Mouse (Mus musculus) G1E-ER4 (cell line): Measurements from ENCODE around the gene Ccdc9b. TPM values are rescaled to one million over a fixed set of nuclear protein-coding genes. Genes with fewer than 3 reads are reported as not detected.

Experiments used
- GATA1 ChIP-seq: IDR thresholded peaks from one replicate; pipeline ENCODE4 v1.8.0; 2012; ENCODE audit warnings: low read length, inconsistent platforms
- polyA plus RNA-seq: library from polyadenylated mRNA; stranded (reverse); fragments of >175 nt; gene quantifications from 2 replicates; pipeline ENCODE4 v1.2.3, GENCODE M21; 2012

Gene Ccdc9b
- polyA plus RNA-seq, 1 experiment, result 0.03 TPM

DNA sequence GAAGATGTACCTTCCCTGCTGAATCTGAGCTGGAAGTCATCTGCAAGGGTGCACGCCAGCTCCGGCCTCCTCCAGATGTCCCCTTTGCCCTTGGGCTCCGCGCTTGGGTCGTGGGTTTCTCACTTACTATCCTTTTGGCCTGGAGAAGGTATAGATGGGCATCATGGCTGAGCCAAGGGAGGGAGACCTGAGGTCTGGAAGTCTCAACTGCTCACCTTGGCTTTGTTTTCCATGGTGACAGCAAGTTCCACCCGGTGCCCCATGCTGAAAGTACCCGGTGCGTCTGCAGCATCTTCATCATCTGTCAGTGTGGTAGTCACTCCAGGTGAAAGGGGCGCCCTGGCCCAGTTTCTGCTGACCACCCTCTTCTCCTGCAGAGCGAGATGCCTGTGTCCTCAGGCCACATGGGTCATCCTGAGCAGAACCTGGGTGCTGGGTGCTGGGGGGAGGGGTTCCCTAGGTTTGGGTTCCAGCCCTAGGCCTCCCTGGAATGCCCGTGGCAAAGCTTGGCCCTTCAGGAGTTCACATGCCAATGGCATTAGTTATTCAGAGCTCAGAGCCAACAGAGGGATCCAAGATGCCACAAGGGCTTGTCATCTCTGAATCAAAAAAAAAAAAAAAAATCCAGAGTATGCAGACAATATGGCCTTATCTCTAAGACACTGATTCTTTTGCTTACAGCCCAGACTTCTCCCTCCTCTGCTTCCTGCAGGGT lies 2.0 kb downstream of the Ccdc9b start:
- TF ChIP-seq GATA1, result no peak

DNA sequence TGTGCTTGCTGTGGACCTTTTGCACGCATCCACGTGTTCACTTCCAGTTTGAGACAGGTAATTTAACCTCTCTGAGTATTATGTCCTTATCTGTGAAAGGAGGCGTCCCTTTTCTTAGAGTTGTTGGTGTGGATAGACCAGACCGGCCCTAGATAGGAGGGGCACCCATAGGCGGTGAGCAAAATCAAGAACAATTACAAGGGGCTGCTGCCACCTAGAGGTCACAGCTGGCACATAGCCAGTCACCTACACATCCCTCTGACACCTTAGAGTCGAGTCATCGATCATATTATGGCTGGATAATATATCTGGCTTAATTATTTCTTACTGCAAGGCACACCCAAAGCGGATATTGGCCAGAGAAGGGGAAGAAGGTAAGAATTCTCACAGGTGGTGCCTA lies 2.6 kb downstream of the Ccdc9b start:
- TF ChIP-seq GATA1, result no peak

DNA sequence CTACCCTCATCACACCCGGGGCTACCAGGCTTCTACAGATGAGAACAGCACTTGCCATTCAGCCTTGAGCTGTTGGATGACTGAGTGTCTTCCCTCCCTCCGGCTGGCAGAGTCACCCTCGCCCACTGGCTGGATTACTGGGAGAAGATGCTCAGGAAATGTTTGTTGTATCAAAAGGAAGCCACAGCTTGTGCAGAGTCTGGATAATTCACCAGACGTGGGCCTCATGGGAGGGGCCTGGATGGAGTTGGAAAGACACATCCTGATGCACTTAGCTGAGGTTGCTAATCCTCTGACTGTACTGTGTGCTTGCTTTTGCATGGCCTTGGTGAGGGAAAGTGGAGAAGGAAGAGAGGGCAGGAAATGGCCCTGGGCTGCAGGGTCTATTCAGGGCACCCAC lies 6.4 kb downstream of the Ccdc9b start:
- no peak for TF ChIP-seq GATA1

DNA sequence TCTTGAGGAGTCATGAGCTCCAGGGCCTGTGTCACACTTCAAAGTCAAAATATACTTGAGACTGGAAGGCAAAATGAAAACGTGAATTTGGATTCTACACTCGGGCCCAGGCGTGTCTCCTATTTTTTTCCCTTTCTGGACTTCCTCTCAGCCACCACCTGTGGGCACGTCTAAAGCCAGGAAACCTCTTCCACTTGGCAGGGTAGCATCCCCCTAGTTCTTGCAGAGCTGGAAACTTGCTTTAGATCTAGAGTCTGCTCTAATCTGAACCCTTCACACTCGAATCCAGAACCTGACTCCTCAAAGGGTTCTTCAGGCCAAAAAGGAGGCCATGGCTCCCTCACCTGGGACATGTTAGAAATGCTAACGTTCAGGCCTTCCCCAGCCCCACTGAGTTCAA lies 7.1 kb downstream of the Ccdc9b start:
- TF ChIP-seq GATA1, result no peak

DNA sequence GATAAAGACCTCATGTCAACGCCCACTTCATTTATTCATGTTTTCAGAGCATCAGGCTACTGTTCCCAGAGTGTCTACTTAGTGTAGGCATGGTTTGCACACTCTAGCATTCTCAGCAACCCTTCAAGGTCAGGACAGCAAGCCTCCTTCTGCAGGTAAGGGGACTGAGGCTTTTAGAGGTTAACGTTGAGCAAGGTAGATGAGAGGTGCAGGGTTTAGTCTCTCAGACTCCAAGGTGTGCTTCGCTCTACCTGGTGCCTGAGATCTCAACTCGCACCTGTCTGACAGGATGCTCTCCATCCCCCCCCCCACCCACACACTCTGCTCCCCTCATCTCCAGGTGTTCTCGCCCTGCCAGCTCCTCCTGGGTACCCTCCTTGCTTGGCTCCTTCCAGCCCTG lies 8.3 kb downstream of the Ccdc9b start:
- no peak for TF ChIP-seq GATA1

GRCm38 (mm10) chr2:118752792-118753108 lies 9.7 kb downstream of the Ccdc9b start:
- no peak for TF ChIP-seq GATA1

DNA sequence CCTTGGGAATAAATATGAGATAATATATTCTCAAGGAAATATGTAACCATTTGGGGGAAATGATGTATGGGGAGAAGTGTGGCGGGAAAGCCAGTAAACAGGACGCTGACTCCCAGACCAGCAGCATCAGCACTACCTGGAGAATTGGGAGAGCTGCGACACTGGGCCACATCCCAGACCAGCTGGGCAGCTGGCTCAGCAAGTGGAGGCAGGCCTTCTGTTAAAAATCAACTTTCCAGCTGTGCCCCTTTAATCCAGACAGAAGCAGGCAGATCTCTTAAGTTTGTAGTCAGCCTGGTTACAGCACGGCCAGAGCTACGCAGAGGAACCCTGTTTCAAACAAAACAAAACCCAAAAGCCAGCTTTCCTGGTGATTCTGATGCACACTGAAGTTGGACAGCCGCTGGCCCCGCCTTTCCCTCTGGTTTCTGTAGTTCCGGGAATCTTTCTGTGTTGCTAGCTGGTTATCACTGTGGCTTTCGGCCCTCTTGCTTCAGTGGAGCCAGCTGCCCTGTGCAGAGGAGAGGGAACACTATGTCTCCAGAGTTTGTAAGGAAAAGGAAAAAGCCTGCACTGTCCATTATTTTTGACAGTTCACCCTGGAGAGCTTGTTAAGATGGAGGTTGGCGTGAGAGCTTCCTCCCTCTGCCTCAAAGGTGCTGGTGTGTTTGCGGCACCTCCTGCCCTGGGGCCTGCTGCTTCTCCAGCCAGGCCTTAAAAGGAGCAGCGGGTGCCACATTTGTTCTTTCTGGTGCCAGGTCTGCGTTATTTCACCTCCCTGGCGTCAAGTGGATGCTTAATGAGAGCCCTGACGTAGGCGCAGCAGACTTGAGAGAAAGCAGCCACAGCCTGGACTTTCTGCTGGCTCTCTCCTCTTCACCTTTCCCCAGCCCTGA lies 10.3 kb downstream of the Ccdc9b start:
- no peak for TF ChIP-seq GATA1

DNA sequence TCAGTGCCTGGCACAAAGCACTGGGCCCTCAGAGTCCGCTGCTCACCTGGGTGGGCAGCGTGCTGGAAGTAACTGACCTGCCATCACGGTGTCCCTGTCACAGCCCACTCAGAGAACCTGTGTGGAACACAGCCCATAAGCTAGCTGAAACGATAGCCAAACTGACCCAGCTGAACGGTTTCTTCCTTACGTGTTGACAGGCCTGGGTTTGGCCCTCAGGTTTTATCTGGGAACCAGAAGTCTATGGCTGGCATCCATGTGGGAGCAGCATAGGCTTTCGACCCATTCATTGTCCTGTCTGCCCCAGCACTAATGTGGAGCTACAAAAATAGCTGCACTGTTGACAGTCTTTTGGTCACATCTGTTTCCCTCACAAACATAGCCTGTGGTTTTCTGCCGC lies 12.0 kb downstream of the Ccdc9b start:
- no peak for TF ChIP-seq GATA1

GRCm38 (mm10) chr2:118749341-118749884 lies 13.0 kb downstream of the Ccdc9b start:
- no peak for TF ChIP-seq GATA1

- no peak for TF ChIP-seq GATA1
Observed at GRCm38 (mm10) chr2:118747301-118747960, 15.0 kb downstream of the Ccdc9b start.

GRCm38 (mm10) chr2:118745915-118746901 lies 16.3 kb downstream of the Ccdc9b start:
- TF ChIP-seq GATA1, result no peak

- TF ChIP-seq GATA1, result no peak
Observed at GRCm38 (mm10) chr2:118745232-118745884, 17.1 kb downstream of the Ccdc9b start, which contains the start of gene Inafm2. Inafm2 (plus strand) TSS chr2:118745758.

DNA sequence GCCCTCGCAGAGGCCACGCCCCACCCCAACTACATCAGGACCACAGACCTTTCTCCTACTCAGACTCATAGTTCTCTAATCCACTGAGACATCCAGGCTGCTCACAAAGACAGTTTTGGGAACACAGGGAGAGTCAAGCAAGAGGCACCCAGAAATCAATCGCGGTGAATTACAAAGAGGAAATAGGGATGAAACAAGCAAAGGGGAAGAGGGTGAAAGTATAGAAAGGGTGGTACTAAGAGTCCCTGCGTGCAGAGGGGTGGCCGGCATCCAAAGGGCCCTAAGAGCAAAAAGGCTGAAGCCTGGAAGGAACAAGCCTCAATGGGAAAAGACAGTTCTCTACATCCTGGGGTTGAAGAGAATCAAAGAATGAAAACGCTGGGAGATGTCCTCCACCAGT lies 17.8 kb downstream of the Ccdc9b start:
- TF ChIP-seq GATA1, result no peak

- no peak for TF ChIP-seq GATA1
Observed at GRCm38 (mm10) chr2:118743261-118743943, 19.1 kb downstream of the Ccdc9b start.
